Mouse (Mus musculus) CH12F3 (cell line): Measurements from ENCODE around the gene Matn4.

Experiments used
- in situ Hi-C: fragments of 300-500 bp; cut with MboI; formaldehyde crosslinking; loops from 2 replicates; pipeline ENCODE4 v1.14.3; 2020; ENCODE audit warnings: low sequenced_read_pairs

Gene Matn4

GRCm38 (mm10) chr2:164436215-164436913, 31.4 kb upstream of the Matn4 start:
- in situ Hi-C loops, result no loop called here

DNA sequence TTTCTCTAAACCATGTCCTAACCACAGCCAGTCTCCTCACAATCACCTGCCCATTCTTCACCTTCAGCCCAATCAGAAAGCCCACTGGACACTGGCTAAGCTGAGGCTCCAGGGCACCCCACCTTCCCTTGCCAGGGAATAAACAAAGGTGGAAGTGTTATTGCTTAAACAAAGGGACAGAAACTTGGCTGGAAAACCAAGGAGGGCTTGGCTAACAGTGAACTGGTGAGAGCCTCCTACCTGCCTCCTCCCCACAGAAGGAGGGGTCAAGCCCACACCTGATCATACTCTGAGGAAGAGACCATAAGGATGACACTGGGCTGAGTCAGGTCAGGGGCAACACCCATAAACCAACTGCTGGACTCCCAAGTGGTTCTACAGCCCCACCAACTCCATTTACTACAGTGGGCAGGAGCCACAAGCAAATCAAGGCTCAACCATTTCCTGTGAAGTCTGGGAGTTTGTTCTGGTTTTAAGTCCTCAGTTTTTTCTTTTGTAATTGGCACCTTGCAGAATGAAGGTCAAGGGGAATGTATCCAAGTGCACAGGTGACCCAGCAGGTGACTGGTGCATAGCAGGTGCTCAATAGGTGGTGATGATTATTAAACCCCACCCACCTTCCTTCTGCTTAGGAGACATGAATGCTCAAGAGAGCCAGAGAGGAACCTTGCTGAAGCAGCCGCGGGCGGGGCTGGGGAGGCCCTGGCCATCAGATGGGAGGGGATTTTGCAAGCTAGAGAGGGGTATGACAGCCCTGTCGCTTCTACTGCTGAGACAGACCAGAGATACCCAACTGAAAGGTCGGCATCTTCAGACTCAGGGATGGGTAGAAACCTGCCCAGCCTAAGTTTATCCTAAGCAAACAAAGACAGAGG, 30.5 kb upstream of the Matn4 start:
- in situ Hi-C loops, result no loop called here

DNA sequence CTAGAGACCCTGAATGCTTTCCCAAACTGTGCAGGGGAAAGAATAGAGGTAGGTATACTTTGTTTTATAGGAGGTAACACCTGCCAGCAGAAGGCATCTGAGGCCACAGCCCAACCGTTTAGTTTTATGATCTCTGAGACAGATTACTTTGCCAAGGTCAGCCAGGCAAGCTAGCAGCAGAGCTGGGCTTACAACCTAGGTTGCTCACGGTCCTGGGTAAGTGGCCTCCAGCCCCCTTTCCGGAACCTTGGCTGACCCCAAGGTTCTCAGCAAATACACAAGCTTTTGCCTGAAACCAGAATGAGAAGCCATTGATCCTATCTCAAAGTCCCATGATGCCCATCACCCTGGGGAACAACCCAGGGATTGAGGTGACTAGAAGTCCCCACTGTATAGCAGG, 29.7 kb upstream of the Matn4 start:
- in situ Hi-C loops, result no loop called here

DNA sequence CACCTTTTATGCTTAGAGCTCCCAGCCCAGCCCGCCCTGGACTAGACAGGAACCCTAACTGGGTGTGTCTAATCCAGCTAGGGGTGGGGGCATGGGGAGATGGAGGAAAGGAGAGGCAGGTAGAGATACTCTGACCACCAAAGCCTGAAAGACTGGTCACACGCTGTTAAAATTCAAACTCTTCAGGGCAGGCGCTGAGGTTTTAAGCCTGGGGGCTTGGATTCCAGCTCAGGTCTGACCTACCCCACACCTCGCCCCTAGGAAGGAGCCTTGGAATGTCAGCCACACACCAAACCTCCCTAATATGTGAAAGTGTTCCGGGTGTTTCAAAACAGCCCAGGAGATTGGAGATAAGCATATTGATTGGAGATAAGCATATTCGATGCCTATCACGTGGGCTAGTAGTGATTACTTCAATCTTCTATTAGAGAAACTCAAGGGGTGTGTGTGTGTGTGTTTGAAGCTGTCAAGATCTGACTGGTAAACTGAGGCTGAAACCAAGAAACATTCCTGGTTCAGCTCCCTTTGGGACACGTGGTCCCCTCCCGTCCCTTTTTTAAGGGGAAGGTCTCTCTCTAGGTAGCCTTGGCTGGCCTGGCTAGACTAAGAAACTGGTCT, 28.4 kb upstream of the Matn4 start:
- in situ Hi-C loops, result no loop called here

- in situ Hi-C loops, result no loop called here
These were observed 27.7 kb upstream of the Matn4 start for GRCm38 (mm10) chr2:164432541-164433191.

- in situ Hi-C loops, result no loop called here
These were observed 26.9 kb upstream of the Matn4 start for GRCm38 (mm10) chr2:164431676-164432465.

- in situ Hi-C loops, result no loop called here
These were observed 25.7 kb upstream of the Matn4 start for GRCm38 (mm10) chr2:164430697-164431096.

DNA sequence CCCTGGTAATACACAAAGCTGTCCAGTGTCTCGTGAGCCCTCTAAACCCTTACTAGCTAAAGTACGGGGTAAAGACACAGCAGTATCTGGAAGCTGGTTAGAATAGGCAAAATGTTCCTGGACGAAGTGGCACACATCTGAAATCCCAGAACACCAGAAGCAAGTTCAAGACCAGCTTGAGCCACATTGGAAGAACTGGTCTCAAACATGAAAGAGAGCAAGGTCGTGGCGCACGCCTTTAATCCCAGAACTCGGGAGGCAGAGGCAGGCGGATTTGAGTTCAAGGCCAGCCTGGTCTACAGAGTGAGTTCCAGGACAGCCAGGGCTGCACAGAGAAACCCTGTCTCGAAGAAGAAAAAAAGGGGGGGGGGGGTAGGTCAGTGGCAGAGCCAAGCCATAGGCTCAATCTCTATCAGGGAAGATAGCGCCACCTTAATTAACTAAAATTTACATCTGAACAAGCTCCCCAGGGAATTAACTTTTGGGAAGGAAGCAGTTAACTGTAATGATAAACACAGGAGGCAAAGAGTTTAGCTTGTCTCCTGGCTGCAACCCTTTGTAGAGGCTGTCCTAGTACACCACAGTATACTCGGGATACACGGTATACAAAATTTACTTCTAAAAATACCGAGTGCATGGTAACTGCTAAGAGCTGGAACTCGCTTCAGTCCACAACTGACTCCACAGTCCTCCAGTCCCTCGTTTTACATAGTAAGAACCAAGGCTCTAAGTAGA, 25.1 kb upstream of the Matn4 start:
- in situ Hi-C loops, result no loop called here

- in situ Hi-C loops, result no loop called here
These were observed 23.5 kb upstream of the Matn4 start for GRCm38 (mm10) chr2:164428451-164428850.

DNA sequence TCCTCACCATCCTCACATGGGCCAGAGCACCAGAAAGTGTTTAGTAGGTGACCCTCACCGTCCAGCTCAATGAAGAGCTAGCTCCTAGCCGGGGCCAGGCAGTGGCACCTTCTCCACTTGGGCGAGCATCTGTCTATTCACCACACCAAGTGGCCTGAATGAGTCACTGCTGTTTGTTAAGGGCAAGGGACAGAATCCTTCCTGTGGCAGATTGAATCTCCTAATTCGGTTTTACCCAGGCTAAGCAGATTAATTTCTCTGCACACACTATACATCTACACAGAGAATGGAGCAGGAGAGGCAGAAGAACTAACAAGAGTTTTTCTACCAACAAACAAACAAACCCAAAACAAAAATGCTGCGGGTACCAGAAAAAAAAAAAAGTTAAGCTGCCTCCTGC, 22.0 kb upstream of the Matn4 start:
- in situ Hi-C loops, result no loop called here

DNA sequence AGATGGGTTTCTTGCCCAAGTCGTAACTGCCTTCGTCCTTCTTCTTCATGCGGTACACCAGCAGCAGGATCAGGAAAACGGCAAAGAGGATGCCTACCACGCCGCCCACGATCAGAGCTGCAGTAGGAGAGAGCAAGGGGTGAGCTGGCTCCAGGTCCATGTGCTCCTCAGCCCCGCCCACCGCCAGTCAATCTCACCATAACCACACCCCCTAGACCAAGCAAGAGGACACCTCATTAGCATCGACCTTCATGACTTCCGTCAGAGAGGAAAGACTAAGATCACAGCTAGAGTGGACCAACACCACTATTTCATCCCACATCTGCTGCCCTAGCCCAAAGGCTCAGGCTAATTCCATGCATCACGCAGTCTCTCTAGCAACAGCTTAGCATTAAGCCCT, 21.2 kb upstream of the Matn4 start:
- in situ Hi-C loops, result no loop called here

DNA sequence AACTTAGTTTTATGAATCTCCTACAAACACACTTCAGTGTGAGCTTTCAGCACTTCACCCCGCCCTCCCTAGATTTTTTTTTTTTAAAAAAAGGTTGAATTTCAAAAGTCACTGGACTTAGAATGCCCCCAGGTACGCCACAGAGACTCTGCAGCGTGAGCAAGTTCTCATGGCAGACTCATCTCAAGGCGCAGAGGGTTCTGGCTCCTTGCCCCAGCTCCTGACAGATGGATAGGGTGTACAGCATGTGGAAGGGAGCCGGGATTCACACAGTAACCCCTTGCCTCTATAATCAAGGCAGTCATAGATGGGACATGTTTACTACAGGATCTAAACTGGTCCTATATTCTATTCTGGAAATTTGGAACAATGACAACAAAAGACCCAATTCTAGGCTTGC, 20.4 kb upstream of the Matn4 start:
- in situ Hi-C loops, result no loop called here

- in situ Hi-C loops, result no loop called here
These were observed 19.4 kb upstream of the Matn4 start for GRCm38 (mm10) chr2:164424406-164424805.

DNA sequence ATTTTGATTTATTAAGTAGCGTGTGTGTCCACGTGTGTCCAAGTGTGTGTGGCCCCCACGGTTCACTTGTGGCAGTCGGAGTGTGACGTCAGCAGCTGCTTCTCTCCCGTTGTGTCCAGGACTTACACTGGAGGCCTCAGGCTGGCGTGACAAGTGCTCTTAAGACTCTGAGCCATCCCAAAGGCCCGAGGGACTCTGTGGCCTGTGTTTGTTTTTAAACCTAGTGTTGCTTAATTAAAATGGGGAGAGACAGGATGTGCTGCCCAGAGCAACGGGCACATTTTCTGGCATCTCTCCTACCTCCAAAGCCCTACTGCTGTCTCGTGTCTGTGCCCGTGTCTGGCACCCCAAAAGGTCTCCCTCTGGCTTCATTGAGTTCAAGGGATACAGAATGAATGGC, 18.5 kb upstream of the Matn4 start:
- in situ Hi-C loops, result no loop called here

DNA sequence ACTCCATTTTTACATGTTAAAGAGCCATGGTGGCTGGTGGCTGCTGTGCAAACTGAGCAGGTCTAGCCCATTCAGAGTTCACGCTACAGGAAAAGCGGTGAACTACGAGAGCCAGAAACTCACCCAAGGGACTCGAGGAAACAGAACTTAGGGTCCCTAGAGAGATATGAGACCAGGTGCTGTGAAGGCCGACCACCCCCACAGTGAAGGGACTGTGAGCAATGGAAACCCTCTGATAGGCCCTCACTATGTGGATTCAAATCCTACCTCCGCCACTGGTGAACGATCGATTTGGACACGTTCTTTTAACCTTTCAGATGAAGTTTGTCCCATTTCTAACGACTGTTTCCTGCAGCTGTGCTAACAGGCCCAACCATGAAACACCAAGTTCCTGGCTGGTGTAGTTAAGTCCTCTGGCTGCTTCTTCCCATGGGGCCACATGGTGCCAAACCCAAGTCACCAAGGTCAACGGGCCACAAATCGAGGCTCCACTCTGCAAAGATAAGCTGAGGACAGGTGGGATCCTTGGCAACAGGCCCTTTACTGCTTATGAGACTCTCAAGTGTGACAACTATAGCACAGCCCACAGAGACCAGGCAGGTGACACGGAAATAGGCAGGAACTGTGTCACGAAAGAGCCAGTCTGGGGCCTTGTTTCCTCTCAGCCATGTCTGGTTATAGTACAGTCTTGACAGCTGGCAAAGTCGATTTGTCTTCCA, 17.9 kb upstream of the Matn4 start:
- in situ Hi-C loops, result no loop called here

- in situ Hi-C loops, result no loop called here
These were observed 17.0 kb upstream of the Matn4 start for GRCm38 (mm10) chr2:164421979-164422378.

DNA sequence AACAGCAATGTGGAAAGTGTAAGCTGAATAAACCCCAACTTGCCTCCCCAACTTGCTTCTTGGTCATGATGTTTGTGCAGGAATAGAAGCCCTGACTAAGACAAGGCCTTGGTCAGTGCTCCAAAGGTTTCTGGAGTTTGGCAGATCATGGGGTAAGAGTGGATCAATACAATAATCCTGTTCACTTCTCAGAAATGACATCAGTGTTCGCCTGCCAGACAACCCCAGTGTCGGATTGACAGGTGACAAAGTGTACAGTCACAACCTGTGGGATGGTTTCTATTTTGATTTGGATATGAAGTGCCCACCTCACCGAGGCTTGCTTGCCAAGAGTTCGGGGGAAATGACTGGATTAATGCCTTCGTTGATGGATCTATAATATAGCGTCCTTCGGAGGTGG, 16.3 kb upstream of the Matn4 start:
- in situ Hi-C loops, result no loop called here

GRCm38 (mm10) chr2:164419489-164419888, 14.5 kb upstream of the Matn4 start:
- in situ Hi-C loops, result loop anchor here (5.0 kb wide), 1 partner anchor 108 kb away; no protein-coding TSS in a partner anchor

GRCm38 (mm10) chr2:164418308-164418875, 13.4 kb upstream of the Matn4 start:
- in situ Hi-C loops, result loop anchor here (5.0 kb wide), 1 partner anchor 109 kb away; no protein-coding TSS in a partner anchor
